Mouse (Mus musculus) embryo, embryonic 11 days (tissue): Measurements from ENCODE around the gene Helz2.
A peak's percentile ranks its signal among the peaks of the same experiment; 100 is the strongest.

ENCODE experiments used
- DNase-seq: peaks from one replicate; pipeline ENCODE4 v3.0.0-alpha.2; 2015

The Helz2 gene

GRCm38 (mm10) chr2:181241602-181242313, at the start of gene Helz2:
TSS of gene Helz2 (minus strand) at chr2:181242027.
- DNase-seq, result peak; percentile 42

GRCm38 (mm10) chr2:181290937-181291336, 49.1 kb upstream of the Helz2 start:
- DNase-seq, result no peak

DNA sequence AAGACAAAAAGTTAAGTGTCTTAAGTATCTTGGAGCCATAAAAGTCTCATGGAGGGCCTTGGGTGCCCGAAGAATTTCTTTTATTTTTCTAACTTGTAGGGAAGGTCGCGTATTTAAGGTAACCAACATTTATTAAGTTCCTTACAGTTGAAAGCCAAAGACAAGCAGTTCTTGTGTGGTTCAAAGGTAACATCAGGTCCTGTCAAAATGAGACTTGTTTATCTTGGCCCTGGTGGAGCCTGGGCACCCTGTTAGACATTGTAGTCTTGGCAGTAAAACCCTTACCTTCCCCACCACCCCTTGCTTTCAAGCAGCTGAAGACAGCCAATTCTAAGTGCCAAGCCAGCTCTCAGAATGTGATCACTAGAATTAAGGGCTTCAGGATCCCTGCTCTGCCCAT, 46.9 kb upstream of the Helz2 start:
- no peak for DNase-seq

- DNase-seq, result peak; percentile 98
These were observed 46.1 kb upstream of the Helz2 start, which contains the start of gene Gmeb2 for GRCm38 (mm10) chr2:181287958-181288350. TSS of gene Gmeb2 (minus strand) at chr2:181288035.

DNA sequence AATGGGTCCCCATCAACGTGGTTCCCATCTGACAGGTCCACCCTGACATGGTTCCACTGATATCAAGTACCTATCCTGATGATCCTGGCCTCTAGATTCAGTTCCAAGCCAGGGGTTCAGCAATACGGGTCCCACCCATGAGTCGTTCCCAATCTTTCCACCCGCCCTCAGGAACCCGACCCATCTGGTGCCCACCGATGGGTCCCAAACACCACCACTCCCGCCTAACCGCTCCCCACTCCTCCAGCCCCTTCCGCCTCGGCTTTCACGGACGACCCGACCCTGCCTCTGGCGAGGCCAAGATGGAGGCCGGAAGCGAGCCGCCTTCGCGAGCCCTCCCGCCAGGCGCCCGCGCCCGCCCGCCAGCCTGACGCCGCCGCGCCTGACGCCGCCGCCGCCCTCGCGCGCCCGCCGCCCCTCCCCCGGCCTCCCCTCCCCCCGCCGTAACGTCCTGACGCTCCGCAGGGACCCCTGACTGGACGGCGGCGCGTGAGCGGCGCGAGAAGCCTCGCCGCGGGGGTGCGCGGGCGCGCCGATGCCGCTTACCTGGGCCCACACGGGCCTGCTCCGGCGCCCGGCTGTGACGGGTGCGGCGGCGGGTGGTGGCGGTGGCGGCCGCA, 45.6 kb upstream of the Helz2 start:
- peak; percentile 92 for DNase-seq

- peak; percentile 1 for DNase-seq
These were observed 45.0 kb upstream of the Helz2 start for GRCm38 (mm10) chr2:181286629-181287337.

DNA sequence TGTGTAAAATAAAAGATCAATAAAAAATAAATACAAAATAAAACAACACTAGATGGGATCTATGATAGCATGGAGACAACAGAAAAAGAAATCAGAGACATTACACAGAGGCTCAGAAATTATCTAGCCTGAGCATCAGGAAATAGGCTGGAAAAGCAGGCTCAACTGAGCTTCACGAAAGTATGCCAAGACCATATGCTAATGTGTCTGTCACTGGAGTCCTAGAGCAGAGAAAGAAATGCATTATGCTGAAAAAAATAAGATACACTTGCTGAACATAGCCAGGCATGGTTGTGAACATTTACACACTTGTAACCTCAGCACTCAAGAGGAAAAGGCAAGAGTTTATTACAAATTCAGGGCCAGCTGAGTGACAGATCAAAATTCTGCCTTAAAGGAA, 38.1 kb upstream of the Helz2 start:
- DNase-seq, result no peak

DNA sequence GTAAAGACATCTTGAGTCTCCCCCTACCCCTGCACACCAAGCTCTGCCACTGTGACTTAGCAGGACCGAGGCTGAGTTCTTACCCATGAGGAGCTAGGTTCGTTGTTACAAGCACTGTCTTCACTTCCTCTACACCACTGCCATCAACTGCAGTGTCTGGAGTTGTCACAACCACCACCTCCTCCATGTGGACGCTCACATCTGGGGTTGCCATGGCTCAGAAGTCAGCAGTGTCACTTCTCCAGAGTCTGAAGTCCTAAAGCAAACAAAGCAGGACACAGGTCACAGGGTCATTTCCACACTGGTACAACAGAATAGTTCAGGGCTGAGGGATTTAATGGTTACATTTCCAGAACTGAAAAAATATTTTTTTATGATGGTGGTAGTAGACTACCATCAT, 36.0 kb upstream of the Helz2 start:
- DNase-seq, result no peak

- DNase-seq, result no peak
These were observed 34.9 kb upstream of the Helz2 start for GRCm38 (mm10) chr2:181276766-181277165.

DNA sequence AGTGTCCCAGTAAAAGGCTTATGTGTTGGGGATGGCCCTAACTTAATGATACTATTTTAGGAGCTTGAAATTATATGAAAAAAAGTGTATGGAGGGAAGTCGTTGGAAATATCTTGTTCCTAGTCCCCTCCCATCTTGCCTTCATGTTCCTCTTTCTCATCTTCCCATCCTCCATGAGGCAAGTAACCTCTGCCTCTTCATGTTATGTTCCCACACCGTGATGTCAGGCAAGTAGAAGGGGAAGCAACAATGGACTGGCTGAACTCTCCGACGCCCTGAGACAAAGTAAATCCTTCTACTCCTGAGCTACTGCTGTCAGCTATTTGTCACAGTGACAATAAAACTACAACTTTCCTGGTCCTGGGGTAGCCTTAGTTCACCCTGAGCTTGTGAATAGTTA, 32.8 kb upstream of the Helz2 start:
- DNase-seq, result no peak

DNA sequence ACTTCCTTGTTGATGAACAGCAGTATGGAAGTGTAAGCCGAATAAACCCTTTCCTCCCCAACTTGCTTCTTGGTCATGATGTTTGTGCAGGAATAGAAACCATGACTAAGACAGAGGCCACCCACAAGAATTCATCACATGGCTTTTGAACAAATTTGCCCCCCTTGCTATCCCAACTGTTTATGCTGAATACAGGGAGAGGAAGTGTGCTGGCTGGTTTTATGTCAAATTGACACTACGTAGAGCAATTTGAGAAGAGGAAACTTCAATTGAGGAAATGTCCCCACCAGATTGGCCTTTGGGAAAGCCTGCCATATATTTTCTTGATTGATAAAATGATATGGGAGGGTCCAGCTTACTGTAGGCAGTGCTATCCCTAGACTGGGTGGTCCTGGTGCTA, 32.0 kb upstream of the Helz2 start:
- DNase-seq, result no peak

- no peak for DNase-seq
These were observed 30.3 kb upstream of the Helz2 start for GRCm38 (mm10) chr2:181272092-181272491.

GRCm38 (mm10) chr2:181266839-181267238, 25.0 kb upstream of the Helz2 start:
- no peak for DNase-seq

DNA sequence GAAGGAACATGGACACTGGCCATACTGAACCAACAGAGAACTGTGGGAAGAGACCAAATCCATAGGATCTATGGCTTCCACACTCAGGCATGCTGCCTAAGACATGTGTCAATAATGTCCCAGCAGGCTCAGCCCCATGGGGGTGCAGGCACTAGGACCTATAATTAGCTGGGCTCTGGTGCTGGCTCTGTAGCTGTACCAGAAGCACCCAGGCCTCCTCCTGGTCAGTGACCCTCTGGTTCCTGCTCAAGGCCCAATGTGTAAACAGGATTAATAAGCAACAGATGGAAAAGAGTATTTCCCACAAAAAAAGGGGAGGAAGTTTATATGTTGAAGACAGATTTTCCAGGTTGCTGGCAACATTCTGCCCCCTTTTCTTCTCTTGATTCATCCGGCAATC, 11.4 kb upstream of the Helz2 start:
- no peak for DNase-seq

DNA sequence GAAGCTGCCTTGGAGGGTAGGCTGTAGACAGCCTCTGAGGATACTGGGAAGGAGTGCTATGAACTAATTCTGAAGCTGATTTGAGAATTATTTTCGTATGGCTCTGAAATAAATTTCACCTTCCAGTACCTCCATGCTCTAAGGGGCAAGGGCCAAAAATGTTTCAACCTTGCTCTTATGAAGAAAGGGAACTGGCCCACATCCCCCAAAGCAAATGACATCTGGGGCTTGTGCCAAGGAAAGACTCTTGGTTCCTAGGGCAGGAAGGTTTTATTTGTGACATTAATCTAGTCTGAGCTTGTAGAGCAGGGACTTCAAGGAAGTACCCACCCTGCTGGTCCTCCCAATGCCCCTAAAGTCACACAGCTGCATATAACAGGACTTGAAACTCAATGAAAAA, 10.0 kb upstream of the Helz2 start:
- no peak for DNase-seq

- DNase-seq, result no peak
These were observed 7.4 kb upstream of the Helz2 start for GRCm38 (mm10) chr2:181249217-181249616.

DNA sequence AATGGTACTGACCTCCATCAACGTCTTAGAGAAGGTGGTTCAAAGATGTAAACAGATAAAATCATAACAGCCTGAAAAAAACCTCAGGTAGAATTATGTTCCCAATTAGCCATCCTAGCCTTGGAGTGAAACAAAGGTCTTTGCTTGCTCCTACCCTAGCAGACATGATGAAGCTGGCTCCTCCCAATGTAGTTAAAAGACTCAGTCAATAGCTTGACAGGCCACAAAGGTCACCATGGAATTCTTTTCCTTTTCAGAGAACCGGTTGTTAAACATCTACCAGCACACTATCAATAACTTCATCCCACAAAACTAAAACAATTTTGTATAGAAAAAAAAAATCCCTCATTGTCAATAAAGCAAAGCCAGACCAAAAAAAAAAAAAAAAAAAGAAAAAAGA, 3.2 kb upstream of the Helz2 start:
- DNase-seq, result no peak

GRCm38 (mm10) chr2:181243706-181244394, 2.0 kb upstream of the Helz2 start:
- no peak for DNase-seq

GRCm38 (mm10) chr2:181242314-181242665, 463 bp upstream of the Helz2 start:
- DNase-seq, result no peak

DNA sequence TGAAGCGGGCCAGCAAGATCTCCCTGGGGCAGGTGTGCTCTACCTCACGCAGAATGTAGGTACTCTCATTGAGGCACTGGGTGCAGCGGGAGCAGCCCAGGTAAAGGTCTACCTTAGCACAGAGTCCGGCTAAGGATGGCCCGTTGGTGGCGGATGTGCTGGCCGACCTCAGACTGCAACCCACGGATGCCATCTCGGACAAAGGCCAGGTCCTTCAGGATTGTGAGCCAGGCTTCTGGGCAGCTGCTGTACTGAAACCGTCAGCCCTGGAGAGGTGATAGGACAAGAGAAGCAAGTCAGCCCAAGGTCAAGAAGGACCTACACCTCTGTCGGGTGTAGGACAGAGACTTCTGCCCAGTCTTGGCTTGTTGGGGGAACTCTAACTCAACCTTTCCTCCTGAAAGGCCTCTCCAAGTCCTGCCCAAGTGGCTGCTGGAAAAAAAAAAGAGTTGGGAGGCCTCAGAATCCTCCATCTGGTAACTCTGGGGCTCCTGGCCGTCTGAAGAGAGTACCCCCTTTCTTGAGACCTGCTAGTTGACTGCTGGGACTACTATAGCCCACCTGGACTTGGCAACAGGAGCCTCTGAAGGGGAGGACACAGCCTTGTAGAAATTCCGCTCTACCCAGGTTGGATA, 904 bp downstream of the Helz2 start:
- no peak for DNase-seq

DNA sequence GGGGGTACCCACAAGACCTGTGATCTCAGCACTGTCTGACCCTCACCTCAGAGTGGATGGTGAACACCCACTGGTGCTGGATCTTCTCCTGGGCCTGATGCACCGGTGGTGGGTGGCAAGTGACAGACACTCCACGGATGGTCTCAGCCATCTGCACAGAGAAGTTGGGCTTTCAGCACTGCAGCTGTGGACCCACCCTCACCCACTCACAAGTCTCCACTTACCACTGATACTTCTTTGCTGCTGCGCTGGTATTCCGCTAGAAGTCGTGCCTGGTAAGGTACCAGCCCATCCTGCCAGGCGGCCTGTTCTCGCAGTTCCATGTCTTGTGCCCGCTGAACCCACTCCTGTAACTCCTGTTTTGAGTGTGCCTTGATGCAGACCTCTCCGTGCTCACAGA, 2.6 kb downstream of the Helz2 start:
- no peak for DNase-seq

DNA sequence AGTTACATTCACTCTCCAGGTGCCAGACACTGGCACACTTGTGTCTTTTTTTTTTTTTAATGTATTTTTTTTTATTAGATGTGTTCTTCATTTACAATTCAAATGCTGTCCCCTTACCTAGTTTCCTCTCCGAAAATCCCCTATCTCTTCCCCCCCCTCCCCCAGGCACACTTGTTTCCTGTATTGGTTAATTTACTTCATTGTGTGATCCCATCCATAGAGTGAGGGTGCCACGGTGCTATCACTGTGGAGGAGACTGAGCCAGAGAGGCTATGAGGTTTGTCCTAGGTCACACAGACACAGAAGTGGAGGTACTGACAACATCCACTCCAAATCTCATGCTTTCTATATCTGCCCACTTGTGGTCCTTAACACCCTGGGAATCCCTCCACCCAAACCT, 3.0 kb downstream of the Helz2 start:
- DNase-seq, result no peak

- no peak for DNase-seq
These were observed 3.7 kb downstream of the Helz2 start for GRCm38 (mm10) chr2:181238091-181238610.
